Mouse (Mus musculus) erythroblast, embryonic 14.5 days (primary cell): ENCODE results near the gene Xab2. TPM values are rescaled to one million over a fixed set of nuclear protein-coding genes. Genes with fewer than 3 reads are reported as not detected.

ENCODE experiments used
- H3K27me3 ChIP-seq: 2 replicates; pipeline ENCODE4 v1.6.1; 2012; ENCODE audit warnings: inconsistent platforms; ENCODE audit not compliant: control insufficient read depth
- H3K36me3 ChIP-seq: 2 replicates; pipeline ENCODE4 v1.6.1; 2012; ENCODE audit warnings: mild to moderate bottlenecking, inconsistent platforms; ENCODE audit not compliant: control insufficient read depth
- H3K4me1 ChIP-seq: 2 replicates; pipeline ENCODE4 v1.6.1; 2012; ENCODE audit warnings: inconsistent platforms; ENCODE audit not compliant: control insufficient read depth
- H3K4me3 ChIP-seq: replicated peaks from 2 replicates; pipeline ENCODE3; 2012; ENCODE audit warnings: moderate library complexity, mild to moderate bottlenecking, inconsistent platforms
- H3K9me3 ChIP-seq: 2 replicates; pipeline ENCODE4 v1.6.1; 2012; ENCODE audit warnings: low read length, inconsistent platforms, mixed read lengths; ENCODE audit not compliant: control insufficient read depth
- GATA1 ChIP-seq: IDR thresholded peaks from 2 replicates; pipeline ENCODE4 v1.6.1; 2012; ENCODE audit warnings: low read length, inconsistent platforms, mixed read lengths
- TAL1 ChIP-seq: IDR thresholded peaks from 3 replicates; pipeline ENCODE4 v1.6.1; 2012; ENCODE audit warnings: low read length, inconsistent platforms, mixed read lengths
- polyA plus RNA-seq: library from polyadenylated mRNA; stranded (reverse); fragments of >175 nt; gene quantifications from 2 replicates; pipeline ENCODE4 v1.2.3, GENCODE M21; 2012

Gene Xab2
- polyA plus RNA-seq, 1 experiment, result 4.2 TPM

DNA sequence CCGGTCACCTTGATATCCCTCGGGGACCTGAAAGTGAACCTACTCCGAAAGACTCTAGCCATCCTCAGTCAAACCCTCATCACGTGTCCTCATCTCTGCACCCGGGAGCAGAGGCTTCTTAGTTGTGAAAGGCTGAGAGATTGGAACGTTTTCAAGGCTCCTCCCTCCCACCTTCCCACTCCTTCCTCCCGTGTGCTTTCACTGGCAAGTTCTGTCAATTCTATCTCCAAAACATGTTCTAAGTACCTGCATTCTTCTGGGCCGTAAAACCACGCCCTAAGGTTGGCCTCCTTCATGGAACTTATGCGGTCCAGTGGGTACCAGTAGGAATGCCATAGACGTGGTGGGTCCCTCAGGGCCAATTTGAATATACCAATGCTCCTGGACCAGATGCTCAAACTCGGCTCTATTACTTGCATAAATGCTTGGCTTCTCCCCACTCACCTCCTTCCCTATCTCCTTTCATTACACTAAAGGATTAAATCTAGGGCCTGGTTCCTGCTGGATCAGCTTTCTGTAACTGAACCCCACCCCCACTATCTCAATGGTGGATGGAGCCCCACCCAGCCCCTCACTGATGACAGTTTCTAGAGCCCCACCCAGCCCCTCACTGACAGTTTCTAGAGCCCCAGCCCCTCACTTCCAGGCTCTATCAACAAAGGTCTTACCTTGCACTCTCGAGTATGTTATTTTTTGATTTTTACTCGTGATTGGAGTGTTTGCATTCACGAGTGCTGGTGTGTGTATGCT, 44.7 kb downstream of the Xab2 start:
- H3K27me3 ChIP-seq, result no peaks in the 10 kb centered on the region
- H3K4me1 ChIP-seq, result peaks cover 7% of the 10 kb centered on the region
- H3K36me3 ChIP-seq, result no peaks in the 10 kb centered on the region
- H3K9me3 ChIP-seq, result no peaks in the 10 kb centered on the region
- no peak overlapping the region for H3K4me3 ChIP-seq
- TF ChIP-seq TAL1 (no peak), GATA1 (no peak)

- H3K9me3 ChIP-seq, result no peaks in the 10 kb centered on the region
- H3K4me3 ChIP-seq, result no peak overlapping the region
- H3K27me3 ChIP-seq, result no peaks in the 10 kb centered on the region
- H3K36me3 ChIP-seq, result no peaks in the 10 kb centered on the region
- TF ChIP-seq GATA1 (no peak), TAL1 (no peak)
- peaks cover 7% of the 10 kb centered on the region for H3K4me1 ChIP-seq
Observed at GRCm38 (mm10) chr8:3574546-3574945, 46.6 kb downstream of the Xab2 start.

- TF ChIP-seq TAL1 (no peak), GATA1 (no peak)
- Histone ChIP-seq H3K4me1 (peaks cover 4% of the 10 kb centered on the region), H3K36me3 (no peaks in the 10 kb centered on the region), H3K9me3 (no peaks in the 10 kb centered on the region), H3K27me3 (no peaks in the 10 kb centered on the region), H3K4me3 (no peak overlapping the region)
Observed at GRCm38 (mm10) chr8:3569784-3570183, 51.3 kb downstream of the Xab2 start.

GRCm38 (mm10) chr8:3568378-3568777, 52.7 kb downstream of the Xab2 start:
- TF ChIP-seq TAL1 (no peak), GATA1 (no peak)
- Histone ChIP-seq H3K4me1 (peaks cover 4% of the 10 kb centered on the region), H3K36me3 (no peaks in the 10 kb centered on the region), H3K4me3 (peak overlapping the region; percentile 25), H3K27me3 (no peaks in the 10 kb centered on the region), H3K9me3 (no peaks in the 10 kb centered on the region)

GRCm38 (mm10) chr8:3567641-3568371, 53.3 kb downstream of the Xab2 start, which contains the start of gene C330021F23Rik:
C330021F23Rik (plus strand) TSS chr8:3567990.
- TF ChIP-seq GATA1 (no peak), TAL1 (no peak)
- no peaks in the 10 kb centered on the region for H3K36me3 ChIP-seq
- H3K4me1 ChIP-seq, result peaks cover 4% of the 10 kb centered on the region
- peak within 1 kb of the TSS; percentile 25 for H3K4me3 ChIP-seq
- H3K27me3 ChIP-seq, result no peaks in the 10 kb centered on the region
- no peaks in the 10 kb centered on the region for H3K9me3 ChIP-seq

Other genes with a start within 250 kb of the Xab2 start
- 0.32 and 0.56 TPM in 2 replicates for gene Arhgef18, start 228.3 kb downstream of the Xab2 start, polyA plus RNA-seq
- gene Pex11g, start 153.6 kb downstream of the Xab2 start, polyA plus RNA-seq, result 0.06 TPM in 1 of 2 replicates, not detected in the other
- not detected in 2 replicates for gene Tex45, start 150.5 kb downstream of the Xab2 start, polyA plus RNA-seq
- 0.07 and 0.20 TPM in 2 replicates for gene Zfp358, start 128.2 kb downstream of the Xab2 start, polyA plus RNA-seq
- gene Mcoln1, start 120.9 kb downstream of the Xab2 start, polyA plus RNA-seq, result 10.0 and 15.4 TPM in 2 replicates
- 1.7 and 1.9 TPM in 2 replicates for gene Pnpla6, start 105.9 kb downstream of the Xab2 start, polyA plus RNA-seq
- gene C330021F23Rik, start 53.3 kb downstream of the Xab2 start, polyA plus RNA-seq, result not detected in 2 replicates
- gene Camsap3, start 34.0 kb downstream of the Xab2 start, polyA plus RNA-seq, result 0.37 and 0.54 TPM in 2 replicates
- 12.7 and 17.8 TPM in 2 replicates for gene Pet100, start 232 bp upstream of the Xab2 start, polyA plus RNA-seq
- not detected in 2 replicates for gene Pcp2, start 4.2 kb upstream of the Xab2 start, polyA plus RNA-seq
- 13.3 and 17.2 TPM in 2 replicates for gene Stxbp2, start 9.6 kb upstream of the Xab2 start, polyA plus RNA-seq
- gene Retn, start 34.5 kb upstream of the Xab2 start, polyA plus RNA-seq, result not detected in 2 replicates
- gene Mcemp1, start 44.4 kb upstream of the Xab2 start, polyA plus RNA-seq, result not detected in 2 replicates
- not detected in 2 replicates for gene Fcor, start 51.0 kb upstream of the Xab2 start, polyA plus RNA-seq
- 0.90 and 0.92 TPM in 2 replicates for gene Trappc5, start 55.0 kb upstream of the Xab2 start, polyA plus RNA-seq
- not detected in 2 replicates for gene Fcer2a, start 72.9 kb upstream of the Xab2 start, polyA plus RNA-seq
- gene Clec4g, start 99.3 kb upstream of the Xab2 start, polyA plus RNA-seq, result 0.03 TPM in 1 of 2 replicates, not detected in the other
- gene Cd209a, start 127.7 kb upstream of the Xab2 start, polyA plus RNA-seq, result not detected in 2 replicates
- not detected in 2 replicates for gene Cd209e, start 233.0 kb upstream of the Xab2 start, polyA plus RNA-seq